Mouse (Mus musculus) urinary bladder, postnatal 36 days (tissue): Measurements from ENCODE around the gene Emsy.

Experiments used
- DNase-seq, 2 experiments: peaks; one replicate each; pipeline ENCODE4 v3.0.0; 2022; ENCODE audit warnings: low spot score in 2 of 2, mixed read lengths in 1 of 2

Emsy gene

DNA sequence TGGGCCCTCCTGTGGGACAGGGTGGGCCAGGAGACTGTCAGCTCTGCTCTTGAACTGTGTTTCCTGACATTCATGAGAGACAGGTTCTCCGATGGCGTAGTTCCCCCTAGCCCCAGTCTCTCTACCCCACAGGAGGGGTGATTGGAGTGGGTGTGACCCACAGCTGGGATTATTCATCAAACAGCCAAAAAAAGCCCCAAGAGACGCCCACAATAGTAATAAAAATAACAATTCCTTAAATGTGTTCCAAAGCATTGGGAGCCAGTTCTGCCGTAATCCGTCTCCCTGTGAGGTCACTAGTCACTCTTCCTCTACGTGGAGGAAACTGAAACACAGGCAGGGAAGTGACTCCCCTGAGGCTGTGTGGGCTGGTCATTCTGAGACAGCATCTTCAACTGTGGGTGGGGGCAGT is 113.8 kb downstream of the Emsy start:
- DNase-seq, result no peak

- no peak for DNase-seq
Observed at GRCm38 (mm10) chr7:98542267-98542666, 114.3 kb downstream of the Emsy start.

- no peak for DNase-seq
Observed at GRCm38 (mm10) chr7:98541564-98541963, 115.0 kb downstream of the Emsy start.

GRCm38 (mm10) chr7:98540879-98541278 is 115.7 kb downstream of the Emsy start:
- DNase-seq, result no peak

DNA sequence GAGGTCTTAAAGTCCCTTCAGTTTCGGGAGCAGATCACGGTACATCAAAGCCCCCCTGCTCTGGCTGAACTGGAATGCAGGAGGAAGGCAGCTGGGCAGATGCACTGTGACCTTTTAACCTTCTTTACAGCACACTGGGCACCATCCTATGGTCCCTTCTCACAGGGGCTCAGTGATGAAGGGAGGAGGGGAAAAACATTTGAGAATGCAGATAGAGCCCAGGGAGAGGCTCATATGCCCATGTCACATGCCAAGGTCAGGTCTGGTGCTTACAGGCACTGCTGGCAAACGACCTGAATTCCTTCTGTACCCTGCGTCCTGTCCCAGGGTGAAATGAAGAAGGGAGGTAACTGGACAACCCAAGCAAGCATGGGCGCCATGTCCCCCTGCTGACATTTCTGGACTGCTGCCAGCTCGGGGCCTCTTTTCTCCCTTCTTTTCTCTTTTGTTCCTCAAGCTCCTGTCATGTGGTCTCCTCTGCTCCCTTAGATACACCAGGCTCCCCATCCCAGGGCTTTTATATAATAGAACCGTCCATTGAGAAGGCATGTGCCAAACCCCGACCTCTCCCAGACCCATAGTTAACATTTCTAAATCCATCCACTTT is 118.5 kb downstream of the Emsy start:
- no peak for DNase-seq

GRCm38 (mm10) chr7:98537210-98537966 is 119.2 kb downstream of the Emsy start:
- no peak for DNase-seq
